Mouse (Mus musculus) embryonic fibroblast, embryonic 13.5 days (primary cell): Measurements from ENCODE around the gene Sfxn5.

Experiments used
- CTCF ChIP-seq: IDR thresholded peaks from 2 replicates; pipeline ENCODE4 v1.5.1; 2011; ENCODE audit warnings: mild to moderate bottlenecking, control low read depth, low read length, moderate library complexity, borderline replicate concordance; ENCODE audit not compliant: insufficient read depth
- POLR2A ChIP-seq: IDR thresholded peaks from 2 replicates; pipeline ENCODE4 v1.6.1; 2011; ENCODE audit warnings: low read depth, mild to moderate bottlenecking, control low read depth, low read length, moderate library complexity

GRCm38 (mm10) chr6:85333732-85334131 is 510 bp upstream of the Sfxn5 start:
- TF ChIP-seq CTCF (no peak), POLR2A (no peak)
